Mouse (Mus musculus) midbrain, embryonic 11.5 days (tissue): ENCODE results near the gene Yeats4. TPM values are rescaled to one million over a fixed set of nuclear protein-coding genes. Genes with fewer than 3 reads are reported as not detected.
A peak's percentile ranks its signal among the peaks of the same experiment; 100 is the strongest.

Source experiments
- ATAC-seq: fragments of 200-750 bp; cut with Nextera tagmentation; 2 replicates; pipeline ENCODE4 v1.8.0; 2017; ENCODE audit warnings: moderate TSS enrichment, moderate library complexity; ENCODE audit not compliant: low FRiP score
- DNase-seq: peaks from one replicate; pipeline ENCODE4 v3.0.0; 2015; ENCODE audit warnings: low spot score; ENCODE audit errors: missing footprints
- H3K27ac ChIP-seq: fragments of 300-500 bp; sonication (generic); 2 replicates; pipeline ENCODE4 v1.5.1; 2014; ENCODE audit warnings: low read depth, low read length
- H3K27me3 ChIP-seq: fragments of 300-500 bp; sonication (generic); 2 replicates; pipeline ENCODE4 v1.6.1; 2014; ENCODE audit warnings: mild to moderate bottlenecking, low read length, moderate library complexity, mixed read lengths; ENCODE audit not compliant: control insufficient read depth, insufficient read depth
- H3K36me3 ChIP-seq: fragments of 300-500 bp; sonication (generic); 2 replicates; pipeline ENCODE4 v1.6.1; 2014; ENCODE audit warnings: mild to moderate bottlenecking, low read length, moderate library complexity, mixed read lengths; ENCODE audit not compliant: control insufficient read depth, insufficient read depth
- H3K4me1 ChIP-seq: fragments of 300-500 bp; sonication (generic); 2 replicates; pipeline ENCODE4 v1.6.1; 2014; ENCODE audit warnings: low read length; ENCODE audit not compliant: control insufficient read depth, insufficient read depth
- H3K4me2 ChIP-seq: fragments of 300-500 bp; sonication (generic); 2 replicates; pipeline ENCODE4 v1.6.1; 2014; ENCODE audit warnings: mild to moderate bottlenecking, moderate library complexity
- H3K4me3 ChIP-seq: fragments of 300-500 bp; sonication (generic); 2 replicates; pipeline ENCODE4 v1.5.1; 2014; ENCODE audit warnings: low read depth, low read length
- H3K9ac ChIP-seq: fragments of 300-500 bp; sonication (generic); 2 replicates; pipeline ENCODE4 v1.6.1; 2014; ENCODE audit warnings: low read length
- H3K9me3 ChIP-seq: fragments of 300-500 bp; sonication (generic); 2 replicates; pipeline ENCODE4 v1.6.1; 2016; ENCODE audit warnings: low read length; ENCODE audit not compliant: control insufficient read depth
- WGBS: fragments of 180-500 bp; shearing (Covaris S2); extraction: QIAGEN DNeasy Blood & Tissue Kit; methylation state at CpG from one replicate; pipeline ENCODE4 v1.1.7; 2014; 5-methylcytosine and 5-hydroxymethylcytosine counted together
- polyA plus RNA-seq: library from polyadenylated mRNA; unstranded; fragments of >200 nt; fragmentation: Nextera tagmentation; extraction: Ambion mirVana; gene quantifications from 2 replicates; pipeline ENCODE4 v1.2.1, GENCODE M21; 2014

Gene Yeats4
- polyA plus RNA-seq, 1 experiment from 2014 or later: 173 TPM

DNA sequence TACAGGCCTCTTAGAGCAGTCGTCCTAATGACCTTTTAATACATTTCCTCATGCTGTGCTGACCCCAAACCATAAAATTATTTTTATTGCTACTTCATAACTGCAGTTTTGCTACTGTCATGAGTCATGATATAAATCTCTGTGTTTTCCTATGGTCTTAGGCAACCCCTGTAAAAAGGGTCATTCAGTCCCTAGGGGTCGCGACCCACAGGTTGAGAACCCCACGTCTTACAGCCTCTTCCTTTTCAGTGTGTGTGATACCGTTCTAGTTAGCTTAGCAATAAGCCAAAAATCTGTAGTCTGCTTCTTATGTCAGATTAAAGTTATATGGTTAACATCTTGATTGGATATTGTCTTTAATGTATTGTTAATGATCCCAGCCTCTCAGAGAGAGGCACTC lies 30.9 kb downstream of the Yeats4 start:
- H3K9me3 ChIP-seq: no peaks in the 10 kb centered on the region
- H3K36me3 ChIP-seq: no peaks in the 10 kb centered on the region
- H3K4me1 ChIP-seq: no peaks in the 10 kb centered on the region
- no peak overlapping the region for H3K4me3 ChIP-seq
- H3K27me3 ChIP-seq: no peaks in the 10 kb centered on the region
- DNase-seq (no peak), ATAC-seq (no peak)
- WGBS: 83% methylated on average over 5 of the region's 5 CpGs
- H3K27ac ChIP-seq: no peak overlapping the region
- no peak overlapping the region for H3K4me2 ChIP-seq
- no peak overlapping the region for H3K9ac ChIP-seq

DNA sequence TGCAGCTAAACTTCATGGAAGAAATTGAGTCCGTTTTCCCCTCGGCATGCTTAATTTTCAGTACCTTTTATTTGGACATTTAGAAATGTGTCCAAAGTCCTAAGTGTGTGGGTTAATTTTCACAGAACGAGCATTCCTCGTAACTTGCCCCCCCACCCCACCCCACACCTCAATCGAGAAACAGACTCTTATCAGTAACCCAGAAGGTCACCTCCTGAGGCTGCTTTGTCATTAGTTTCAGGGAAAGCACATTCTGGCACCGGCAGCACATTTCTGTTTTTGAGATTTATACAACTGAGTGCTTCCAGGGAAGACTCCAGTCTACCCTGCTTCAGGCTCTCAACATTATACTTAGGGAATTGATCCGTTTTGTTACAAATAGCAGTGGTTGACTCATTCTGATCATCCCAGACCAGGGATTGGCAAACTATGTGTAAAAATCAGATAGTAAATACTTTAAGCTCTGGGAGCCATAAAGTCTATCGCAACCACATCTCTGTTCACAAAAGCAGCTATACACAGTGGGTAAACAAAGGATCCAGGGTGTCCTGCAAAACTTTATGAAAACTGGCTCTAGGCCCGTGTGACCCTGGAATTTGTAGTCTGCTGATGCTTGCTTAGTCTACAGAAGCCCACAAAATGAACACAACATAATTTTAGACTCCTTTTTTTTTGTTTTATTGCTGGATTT lies 38.8 kb downstream of the Yeats4 start:
- Histone ChIP-seq H3K4me1 (no peaks in the 10 kb centered on the region), H3K27me3 (no peaks in the 10 kb centered on the region), H3K27ac (no peak overlapping the region), H3K4me2 (no peak overlapping the region), H3K9ac (no peak overlapping the region), H3K36me3 (no peaks in the 10 kb centered on the region), H3K4me3 (no peak overlapping the region), H3K9me3 (no peaks in the 10 kb centered on the region)
- WGBS: 79% methylated on average over 9 of the region's 9 CpGs
- DNase-seq: no peak
- ATAC-seq: no peak

DNA sequence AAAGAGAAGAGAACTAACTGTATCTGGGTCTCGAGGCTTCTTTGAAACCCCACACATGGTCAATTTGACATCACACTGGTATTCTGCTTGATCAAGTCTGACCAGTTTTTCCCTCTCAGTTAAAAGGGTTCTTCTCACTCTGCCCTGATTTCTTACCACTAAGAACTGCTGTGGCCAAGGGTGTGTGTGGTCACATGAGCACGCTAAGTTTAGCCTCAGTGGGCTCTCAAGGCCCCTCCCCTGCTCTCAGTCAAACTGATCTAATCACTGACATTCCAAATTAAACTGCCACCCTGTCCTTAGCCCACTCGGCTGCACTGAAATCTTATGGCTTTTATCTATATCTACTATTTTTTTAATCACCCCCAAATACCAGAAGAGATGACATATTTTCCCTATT lies 43.2 kb downstream of the Yeats4 start:
- ATAC-seq (no peak), DNase-seq (no peak)
- H3K4me2 ChIP-seq: no peak overlapping the region
- H3K27ac ChIP-seq: no peak overlapping the region
- no peak overlapping the region for H3K9ac ChIP-seq
- no peaks in the 10 kb centered on the region for H3K36me3 ChIP-seq
- 72% methylated on average over 3 of the region's 3 CpGs for WGBS
- no peaks in the 10 kb centered on the region for H3K9me3 ChIP-seq
- H3K4me1 ChIP-seq: no peaks in the 10 kb centered on the region
- H3K4me3 ChIP-seq: no peak overlapping the region
- no peaks in the 10 kb centered on the region for H3K27me3 ChIP-seq

DNA sequence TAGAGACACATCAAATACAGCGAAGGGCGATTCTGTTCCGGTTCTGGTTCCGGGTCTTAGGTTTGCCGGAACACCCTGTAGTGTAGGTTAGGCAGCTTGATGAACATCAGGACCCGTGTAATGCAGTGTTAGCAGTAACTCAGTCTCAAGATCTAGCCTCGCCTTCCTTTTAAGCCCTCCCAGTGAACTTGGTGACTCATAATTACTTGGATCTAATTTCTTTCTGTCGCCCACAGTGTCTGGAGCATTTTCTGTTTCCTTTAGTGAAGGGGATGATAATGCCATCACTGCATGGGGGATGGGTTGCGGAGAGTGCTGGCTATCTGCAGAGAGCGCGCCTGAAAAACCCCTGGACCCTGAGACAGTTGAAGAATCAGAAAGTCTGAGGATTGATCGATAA lies 49.7 kb downstream of the Yeats4 start:
- ATAC-seq: no peak
- Histone ChIP-seq H3K27me3 (no peaks in the 10 kb centered on the region), H3K36me3 (no peaks in the 10 kb centered on the region), H3K4me1 (peaks cover 3% of the 10 kb centered on the region; the same call in 1 of the 2 replicates), H3K4me2 (peak overlapping the region; percentile 17; the same call in 1 of the 2 replicates), H3K4me3 (no peak overlapping the region), H3K9ac (no peak overlapping the region), H3K27ac (no peak overlapping the region), H3K9me3 (no peaks in the 10 kb centered on the region)
- WGBS: 58% methylated on average over 12 of the region's 12 CpGs
- no peak for DNase-seq

DNA sequence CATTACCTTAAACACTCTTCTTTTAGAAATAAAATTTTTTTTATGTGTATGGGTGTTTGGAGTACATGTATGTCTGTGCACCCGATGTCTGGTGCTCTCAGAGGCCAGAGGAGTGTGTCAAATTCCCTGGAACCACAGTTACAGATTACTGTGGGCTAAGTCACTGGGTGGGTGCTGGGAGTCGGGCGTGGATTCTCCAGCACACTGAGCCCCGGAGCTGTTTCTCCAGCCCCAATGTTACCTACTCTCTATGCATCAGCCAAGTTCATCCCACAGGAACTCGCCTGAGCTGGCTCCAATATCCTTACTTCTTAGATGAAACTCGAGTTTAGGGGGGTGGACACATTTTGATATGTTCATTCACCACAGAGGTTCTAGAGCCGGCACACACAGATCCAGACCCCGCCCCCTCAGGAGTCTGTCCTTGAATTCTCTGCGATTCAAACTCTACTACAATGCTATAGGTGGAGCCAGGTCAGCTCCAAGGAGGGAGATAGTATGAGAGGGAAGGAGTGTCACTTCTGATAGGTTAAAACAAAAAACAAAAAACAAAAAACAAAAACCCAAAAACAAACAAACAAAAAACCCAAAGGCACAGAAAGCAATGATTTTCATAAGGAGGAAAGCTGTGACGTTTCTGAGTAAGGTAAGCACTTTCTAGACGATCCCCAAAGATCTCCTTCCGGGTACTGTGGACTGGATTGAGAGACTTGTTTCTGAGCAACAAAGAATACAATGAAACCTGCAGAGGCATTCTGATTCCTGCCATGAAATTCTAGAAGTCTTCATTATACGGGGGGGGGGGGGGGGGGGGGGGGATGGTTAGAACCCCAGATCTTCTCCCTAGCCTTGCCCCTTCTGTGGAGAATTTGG lies 50.5 kb downstream of the Yeats4 start:
- Histone ChIP-seq H3K27me3 (no peaks in the 10 kb centered on the region), H3K9ac (no peak overlapping the region), H3K36me3 (no peaks in the 10 kb centered on the region), H3K27ac (no peak overlapping the region), H3K4me1 (peaks cover 3% of the 10 kb centered on the region; the same call in 1 of the 2 replicates), H3K4me2 (no peak overlapping the region), H3K9me3 (no peaks in the 10 kb centered on the region), H3K4me3 (no peak overlapping the region)
- WGBS: 40% methylated on average over 12 of the region's 13 CpGs
- ATAC-seq: 0 out of 2 replicates have a peak, but pooled peaks have one; percentile 38
- DNase-seq: no peak

DNA sequence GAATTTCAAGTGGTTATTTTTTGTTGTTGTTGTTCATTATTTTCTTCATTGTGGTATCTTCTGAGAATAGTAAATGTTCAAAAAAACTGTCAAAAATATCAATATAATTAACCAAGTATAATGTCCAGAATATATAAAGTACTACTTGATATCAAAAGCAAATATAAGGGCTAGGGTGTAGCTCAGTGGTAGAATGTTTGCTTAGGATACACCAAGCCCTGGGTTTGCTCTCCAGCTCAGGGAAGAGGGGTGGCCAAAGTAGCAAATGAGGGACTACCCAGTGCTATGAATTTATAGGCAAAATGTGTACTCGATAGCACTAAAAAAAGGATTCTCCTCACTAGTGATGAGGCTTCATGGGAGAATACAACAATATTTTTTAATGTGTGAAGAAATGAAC lies 51.2 kb downstream of the Yeats4 start:
- no peak overlapping the region for H3K4me3 ChIP-seq
- WGBS: 92% methylated on average over 1 of the region's 1 CpGs
- H3K4me1 ChIP-seq: peaks cover 3% of the 10 kb centered on the region; the same call in 1 of the 2 replicates
- H3K9me3 ChIP-seq: no peaks in the 10 kb centered on the region
- H3K4me2 ChIP-seq: no peak overlapping the region
- H3K9ac ChIP-seq: no peak overlapping the region
- H3K27me3 ChIP-seq: no peaks in the 10 kb centered on the region
- no peak for ATAC-seq
- H3K36me3 ChIP-seq: no peaks in the 10 kb centered on the region
- DNase-seq: no peak
- H3K27ac ChIP-seq: no peak overlapping the region

DNA sequence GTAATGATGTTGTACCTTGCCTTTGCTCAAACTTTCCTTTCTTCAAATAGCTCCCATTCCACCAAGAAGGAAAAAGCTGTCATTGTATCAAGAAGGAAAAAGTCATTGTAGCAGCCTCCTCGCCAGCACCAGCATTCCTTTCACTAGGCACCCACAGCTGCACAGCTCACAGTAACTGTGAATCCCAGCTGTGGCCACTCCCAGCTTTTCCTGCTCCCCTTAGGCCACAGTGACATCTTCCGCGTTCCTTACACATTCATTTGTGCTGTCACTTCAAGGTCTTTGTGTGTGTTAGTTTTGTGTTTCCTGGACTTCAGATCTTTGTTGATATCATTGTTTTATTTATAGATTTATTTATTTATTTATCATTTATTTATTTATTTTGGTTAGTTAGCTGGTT lies 52.2 kb downstream of the Yeats4 start:
- H3K36me3 ChIP-seq: no peaks in the 10 kb centered on the region
- H3K4me3 ChIP-seq: no peak overlapping the region
- H3K27me3 ChIP-seq: no peaks in the 10 kb centered on the region
- no peak overlapping the region for H3K9ac ChIP-seq
- ATAC-seq: no peak
- 47% methylated on average over 3 of the region's 3 CpGs for WGBS
- no peak overlapping the region for H3K4me2 ChIP-seq
- no peak overlapping the region for H3K27ac ChIP-seq
- peaks cover 3% of the 10 kb centered on the region; the same call in 1 of the 2 replicates for H3K4me1 ChIP-seq
- no peaks in the 10 kb centered on the region for H3K9me3 ChIP-seq
- no peak for DNase-seq

DNA sequence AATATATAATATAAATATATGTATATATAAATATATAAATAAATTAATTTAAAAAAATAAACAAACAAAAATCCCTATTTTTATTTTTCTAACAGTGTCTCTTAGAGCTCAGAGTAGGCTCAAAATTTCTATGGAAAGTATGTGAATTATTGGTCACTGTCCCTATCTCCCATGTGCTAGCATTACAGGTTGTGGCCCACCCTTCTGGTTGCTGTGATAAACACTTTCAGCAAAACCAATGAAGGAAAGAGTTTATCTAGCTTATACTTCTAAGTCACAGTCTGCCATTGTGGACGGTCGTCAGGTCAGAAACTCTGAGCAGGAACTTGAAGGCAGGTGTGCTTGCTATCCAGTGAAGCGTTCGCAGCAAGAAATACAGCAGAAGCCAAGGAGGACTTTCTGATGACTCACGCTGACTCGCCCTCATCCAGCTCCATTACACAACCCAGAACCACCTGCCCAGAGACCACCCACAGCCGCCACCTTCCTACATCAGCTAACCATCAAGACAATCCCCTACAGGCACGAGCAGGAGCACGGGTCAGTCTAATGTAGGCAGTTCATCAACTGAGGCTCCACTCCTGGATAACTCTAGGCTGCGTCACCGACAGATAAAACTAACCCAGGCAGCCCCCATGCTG lies 57.4 kb downstream of the Yeats4 start:
- H3K27ac ChIP-seq: no peak overlapping the region
- ATAC-seq (no peak), DNase-seq (no peak)
- WGBS: 87% methylated on average over 11 of the region's 11 CpGs
- no peak overlapping the region for H3K4me3 ChIP-seq
- H3K9me3 ChIP-seq: no peaks in the 10 kb centered on the region
- no peak overlapping the region for H3K4me2 ChIP-seq
- no peaks in the 10 kb centered on the region for H3K36me3 ChIP-seq
- no peaks in the 10 kb centered on the region for H3K4me1 ChIP-seq
- no peak overlapping the region for H3K9ac ChIP-seq
- no peaks in the 10 kb centered on the region for H3K27me3 ChIP-seq
